Mouse (Mus musculus) heart, postnatal 0 days (tissue): ENCODE data around the gene Gm45713.

Experiments used
- CTCF ChIP-seq: IDR thresholded peaks from 2 replicates; pipeline ENCODE4 v1.5.1; 2016; ENCODE audit warnings: antibody characterized with exemption, control low read depth, low read depth
- EP300 ChIP-seq: IDR thresholded peaks from 2 replicates; pipeline ENCODE4 v1.6.1; 2016; ENCODE audit warnings: antibody characterized with exemption, low read depth

DNA sequence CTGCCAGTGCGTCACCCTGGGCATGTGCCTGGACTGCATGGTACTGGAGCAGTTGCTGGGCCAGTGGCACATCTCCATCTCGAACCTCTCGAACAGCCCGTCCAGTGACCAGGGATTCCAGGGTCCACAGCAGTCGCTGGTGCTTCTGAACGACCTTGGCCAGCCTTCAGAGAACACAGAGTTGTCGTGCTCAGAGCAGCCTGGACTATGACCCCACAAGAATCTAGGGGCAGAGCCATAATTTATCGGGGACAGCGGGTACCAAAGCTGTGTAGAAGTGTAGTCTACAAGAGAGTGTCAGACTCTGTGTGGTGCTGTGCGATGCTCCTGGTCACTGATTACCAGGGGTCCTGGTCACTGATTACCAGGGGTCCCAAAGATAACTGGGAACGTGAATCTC is 11.9 kb upstream of the Gm45713 start:
- no peak for TF ChIP-seq EP300
- TF ChIP-seq CTCF = no peak
